Comparison of ENCODE assay signal across 12 mouse cellular contexts in the genomic region with DNA sequence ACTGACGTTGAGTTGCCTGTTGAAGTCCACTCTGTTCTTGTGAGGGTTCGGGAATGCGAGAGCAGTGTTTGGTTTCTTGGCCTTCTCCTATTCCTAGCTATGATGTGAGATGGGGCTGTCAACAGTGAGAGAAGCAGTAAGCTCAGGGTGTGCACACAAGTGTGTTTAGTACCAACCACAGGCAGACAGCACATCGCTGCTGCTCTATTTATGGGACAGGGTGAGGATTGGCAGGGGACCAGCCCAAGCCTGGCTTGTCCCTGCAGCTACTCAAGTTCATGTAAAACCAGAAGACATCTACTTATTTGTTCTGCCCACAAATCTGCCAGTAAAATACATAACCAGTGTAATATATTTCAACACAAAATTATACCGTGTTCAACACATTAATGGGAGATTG. TPM values are rescaled to one million over a fixed set of nuclear protein-coding genes. Genes with fewer than 3 reads are reported as not detected.
DNase-seq lines count a peak whose midpoint lies in the region; ATAC-seq lines count a peak whose summit lies in the region.
"Had no signal": no experiment of that assay in that cellular context is flagged by ENCODE, and none has a peak within 500 bp of the region (broad histone marks: within the 10 kb centered on the region; RNA-seq: fewer than 3 reads in every experiment).

No protein-coding gene starts in this region.

- no peak overlapping the region for H3K4me3 ChIP-seq in heart, embryonic 16.5 days (ENCODE audit: low read length)
- no peak overlapping the region for H3K4me3 ChIP-seq in midbrain, embryonic 15.5 days
- H3K4me3 ChIP-seq: forebrain, embryonic 10.5 days; liver, embryonic 15.5 days; midbrain, embryonic 12.5 days had no signal

- peak overlapping the region; percentile 53; the same call in 1 of the 2 replicates for H3K4me2 ChIP-seq in heart, embryonic 16.5 days (ENCODE audit: low read depth, low read length)
- H3K4me2 ChIP-seq in midbrain, embryonic 15.5 days = no peak overlapping the region
- H3K4me2 ChIP-seq: liver, embryonic 15.5 days; midbrain, embryonic 12.5 days had no signal

- no peaks in the 10 kb centered on the region for H3K9me3 ChIP-seq in heart, embryonic 16.5 days (replicated peaks; ENCODE audit: control insufficient read depth, low read length)
- no peaks in the 10 kb centered on the region for H3K9me3 ChIP-seq in midbrain, embryonic 15.5 days
- H3K9me3 ChIP-seq: forebrain, embryonic 10.5 days; liver, embryonic 15.5 days; midbrain, embryonic 12.5 days had no signal

- peak overlapping the region; percentile 69 for H3K9ac ChIP-seq in heart, embryonic 16.5 days (ENCODE audit: low read length)
- H3K9ac ChIP-seq in midbrain, embryonic 15.5 days = no peak overlapping the region
- H3K9ac ChIP-seq: liver, embryonic 15.5 days; midbrain, embryonic 12.5 days had no signal

- peak; percentile 92 for ATAC-seq in heart, embryonic 16.5 days (replicated peaks; ENCODE audit: extremely low read depth, insufficient read depth, low FRiP score)
- ATAC-seq in midbrain, embryonic 15.5 days (replicated peaks) = no peak

- 47% methylated on average over 5 of the region's 5 CpGs for WGBS in heart, embryonic 16.5 days
- 96% methylated on average over 5 of the region's 5 CpGs for WGBS in midbrain, embryonic 15.5 days

- peak overlapping the region; percentile 99 for H3K27ac ChIP-seq in heart, embryonic 16.5 days (ENCODE audit: low read length)
- no peak overlapping the region for H3K27ac ChIP-seq in midbrain, embryonic 15.5 days
- H3K27ac ChIP-seq: forebrain, embryonic 10.5 days; liver, embryonic 15.5 days; midbrain, embryonic 12.5 days had no signal

- no peaks in the 10 kb centered on the region for H3K27me3 ChIP-seq in heart, embryonic 16.5 days (ENCODE audit: control insufficient read depth, insufficient read depth, low read length)
- no peaks in the 10 kb centered on the region for H3K27me3 ChIP-seq in midbrain, embryonic 15.5 days (replicated peaks)
- H3K27me3 ChIP-seq: liver, embryonic 15.5 days; midbrain, embryonic 12.5 days had no signal

- DNase-seq in 3134 (ENCODE audit: extremely low read depth, insufficient read length, low spot score) (peak; percentile 25), 3T3-L1 (ENCODE audit: low read depth, low spot score) (peak; percentile 56)
- DNase-seq in gastrocnemius, postnatal 25 days = peak; percentile 42
- no peak for DNase-seq in right cerebral cortex, postnatal 10 days (ENCODE audit: low spot score in 2 of 2)
- no peak for DNase-seq in c-Kit-positive CD71-positive TER-119-positive erythroid progenitor cells, embryonic 14.5 days (ENCODE audit: low spot score)
- DNase-seq in frontal cortex, adult 2 months (ENCODE audit: extremely low spot score in 1 of 2, low spot score in 1 of 2) = no peak
- DNase-seq: kidney, postnatal 10 days had no signal

- peaks cover 41% of the 10 kb centered on the region for H3K4me1 ChIP-seq in heart, embryonic 16.5 days (ENCODE audit: control insufficient read depth, insufficient read depth, low read length)
- H3K4me1 ChIP-seq in midbrain, embryonic 15.5 days = no peaks in the 10 kb centered on the region
- H3K4me1 ChIP-seq: midbrain, embryonic 12.5 days had no signal

- H3K36me3 ChIP-seq in heart, embryonic 16.5 days (ENCODE audit: control insufficient read depth, insufficient read depth) = no peaks in the 10 kb centered on the region
- no peaks in the 10 kb centered on the region for H3K36me3 ChIP-seq in midbrain, embryonic 15.5 days (replicated peaks)
- H3K36me3 ChIP-seq: forebrain, embryonic 10.5 days; liver, embryonic 15.5 days; midbrain, embryonic 12.5 days had no signal

RNA-seq across cellular contexts. Expression of gene Slc38a4, which starts 46.4 kb away (rescaled TPM):
- total RNA-seq in gastrocnemius, postnatal 25 days (2021) = 100 to 1,000 TPM in 1 of 2 experiments, 10 to 100 TPM in 1; 95.2 to 190 TPM
- polyA plus RNA-seq in heart, embryonic 16.5 days (2015; fragmentation: Nextera tagmentation; extraction: Ambion mirVana) = 95.0 and 96.5 TPM in 2 replicates
- polyA plus RNA-seq in midbrain, embryonic 15.5 days (2015; fragmentation: Nextera tagmentation; extraction: Ambion mirVana) = 4.1 TPM in 2 replicates
- polyA plus RNA-seq in frontal cortex, adult 2 months (2012; rRNA removed) = 1.3 and 1.8 TPM in 2 replicates

Comparison
In these comparisons a context has a peak if more than half of its experiments do, and no peak if none do; other contexts are left out.
1. DNase-seq: peak in 3134 (single experiment), 3T3-L1 (single experiment) and gastrocnemius, postnatal 25 days (single experiment); none in right cerebral cortex, postnatal 10 days (0 of 2), c-Kit-positive CD71-positive TER-119-positive erythroid progenitor cells, embryonic 14.5 days (single experiment) and frontal cortex, adult 2 months (0 of 2).
2. RNA of gene Slc38a4, which starts 46.4 kb away (polyA plus RNA-seq): 95.0 to 96.5 TPM in heart, embryonic 16.5 days; 4.1 TPM in midbrain, embryonic 15.5 days and 1.3 to 1.8 TPM in frontal cortex, adult 2 months; every median in the first group is over 10 times any median in the second.